Mouse (Mus musculus) T-helper 2 cell (primary cell): Measurements from ENCODE around the gene Mlh3.

Experiments used
- in situ Hi-C: fragments of 300-600 bp; cut with MboI, MseI; formaldehyde crosslinking; loops from one replicate; pipeline ENCODE4 v1.15.1; 2025; ENCODE audit warnings: high pct_unique_total_duplicates

Mlh3 gene

DNA sequence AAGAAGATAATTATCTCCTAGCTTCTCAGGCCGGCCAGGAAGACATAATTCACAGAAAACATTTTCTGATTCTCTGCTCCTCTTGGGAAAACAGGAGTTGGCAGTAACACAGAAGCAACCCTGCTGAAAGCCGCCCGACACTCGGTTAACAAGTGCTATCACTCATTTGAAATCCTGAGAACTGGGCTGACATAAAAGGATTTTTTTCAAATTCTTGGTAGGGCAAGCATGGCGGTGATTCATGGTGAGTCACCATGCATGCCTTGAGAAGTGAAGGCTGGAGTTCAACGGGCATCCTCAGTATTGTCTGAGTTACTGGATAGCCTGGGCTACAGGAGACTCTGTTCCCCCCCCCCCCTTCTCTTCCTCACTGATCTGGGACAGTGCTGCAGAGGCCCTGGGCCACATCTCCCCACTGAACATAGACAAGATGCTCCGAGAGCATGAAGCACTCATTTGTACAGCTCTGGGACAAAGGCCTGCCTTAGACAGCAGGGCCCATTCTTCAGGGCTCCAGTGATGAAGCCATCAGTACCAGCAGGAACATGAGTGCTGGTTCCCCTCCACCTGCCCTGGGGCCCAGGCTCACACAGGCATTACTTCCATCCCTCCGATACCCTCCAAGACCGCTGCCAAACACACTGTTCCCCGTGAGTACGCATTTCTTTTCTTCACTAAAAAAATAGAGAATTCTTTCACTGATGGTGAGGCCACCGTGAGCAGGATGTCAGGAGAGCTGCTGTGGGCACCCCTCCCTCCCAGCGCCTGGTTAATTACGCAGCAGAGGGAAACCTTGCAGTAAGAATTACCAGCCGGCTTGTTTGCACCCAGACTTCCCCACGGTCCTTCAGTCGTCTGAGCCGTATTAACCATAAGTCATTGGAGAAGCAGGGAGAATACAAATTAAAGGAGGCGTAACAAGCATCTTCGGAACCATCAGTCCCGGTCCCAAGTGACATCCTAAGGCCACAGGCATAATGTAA, 36.7 kb downstream of the Mlh3 start:
- in situ Hi-C loops, result no loop called here

DNA sequence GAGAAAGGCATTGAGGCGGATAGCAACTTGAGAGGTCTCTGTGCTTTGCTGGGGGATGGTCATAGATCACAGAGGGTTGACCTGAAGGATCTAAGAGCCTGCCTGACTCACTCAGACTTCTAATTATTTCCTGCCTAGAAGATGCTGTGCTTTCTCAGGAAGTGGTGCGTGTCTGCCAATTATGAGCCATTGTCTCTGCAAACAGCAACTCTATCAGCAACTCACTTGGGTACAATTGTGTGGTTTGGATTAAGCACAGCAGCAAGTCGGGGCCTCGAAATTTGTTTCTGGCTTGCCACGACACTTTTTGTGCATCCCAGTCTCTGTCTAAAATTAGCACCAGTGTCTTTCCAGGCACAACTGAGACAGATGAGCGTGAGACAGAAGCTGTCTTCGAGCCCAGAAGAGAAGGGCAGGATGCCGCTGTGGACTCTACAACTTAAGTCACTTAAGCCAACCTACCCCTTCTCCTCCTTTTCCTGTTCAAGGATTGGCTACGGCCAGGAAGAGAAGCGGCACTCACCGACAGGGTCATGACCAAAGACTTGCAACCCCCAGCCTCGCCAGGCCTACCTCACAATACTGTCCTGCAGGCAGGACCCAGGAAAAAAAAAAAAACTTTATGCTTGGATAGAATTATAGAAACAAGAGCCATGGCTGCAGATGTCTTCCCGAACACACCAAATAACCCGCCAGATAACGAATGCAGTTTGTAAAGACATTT, 42.4 kb downstream of the Mlh3 start:
- in situ Hi-C loops, result no loop called here

DNA sequence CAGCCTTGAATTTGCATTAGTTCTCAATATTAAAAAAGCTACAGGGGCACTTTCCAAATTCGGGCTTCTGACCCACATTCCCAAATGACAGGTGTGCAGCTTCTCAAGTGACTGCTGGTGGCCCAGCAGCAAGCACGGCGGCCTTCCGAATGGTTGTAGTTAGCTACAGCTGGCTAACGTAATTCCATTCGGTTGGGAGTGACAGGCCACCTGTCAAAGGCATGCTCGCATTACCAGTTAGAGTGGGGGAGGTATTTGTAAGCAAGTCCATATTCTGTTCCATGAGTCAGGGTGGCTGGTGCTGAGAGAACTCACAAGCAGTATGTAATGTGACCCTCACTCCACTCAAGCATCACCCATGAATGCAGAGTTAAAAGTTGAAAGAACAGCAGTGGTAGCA, 43.2 kb downstream of the Mlh3 start:
- in situ Hi-C loops, result no loop called here

DNA sequence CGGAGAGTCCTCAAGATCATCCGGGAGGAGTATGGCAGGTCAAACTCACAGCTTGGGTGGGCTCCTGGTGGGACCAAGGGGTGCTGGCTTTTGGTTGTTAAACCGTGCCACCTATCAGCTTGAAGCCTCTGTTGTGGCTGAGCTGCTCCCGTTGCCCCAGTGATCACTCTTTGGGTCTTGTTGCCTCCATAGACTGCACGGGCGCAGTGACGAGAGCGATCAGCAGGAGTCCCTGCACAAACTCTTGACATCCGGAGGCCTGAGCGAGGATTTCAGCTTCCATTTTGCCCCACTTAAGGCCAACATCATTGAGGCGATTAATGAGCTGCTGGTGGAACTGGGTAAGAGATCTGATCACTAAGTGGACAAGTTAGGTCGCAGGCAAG, 50.5 kb downstream of the Mlh3 start:
- in situ Hi-C loops, result loop anchor here (5.0 kb wide), 1 partner anchor 62 kb away; no protein-coding TSS in a partner anchor

DNA sequence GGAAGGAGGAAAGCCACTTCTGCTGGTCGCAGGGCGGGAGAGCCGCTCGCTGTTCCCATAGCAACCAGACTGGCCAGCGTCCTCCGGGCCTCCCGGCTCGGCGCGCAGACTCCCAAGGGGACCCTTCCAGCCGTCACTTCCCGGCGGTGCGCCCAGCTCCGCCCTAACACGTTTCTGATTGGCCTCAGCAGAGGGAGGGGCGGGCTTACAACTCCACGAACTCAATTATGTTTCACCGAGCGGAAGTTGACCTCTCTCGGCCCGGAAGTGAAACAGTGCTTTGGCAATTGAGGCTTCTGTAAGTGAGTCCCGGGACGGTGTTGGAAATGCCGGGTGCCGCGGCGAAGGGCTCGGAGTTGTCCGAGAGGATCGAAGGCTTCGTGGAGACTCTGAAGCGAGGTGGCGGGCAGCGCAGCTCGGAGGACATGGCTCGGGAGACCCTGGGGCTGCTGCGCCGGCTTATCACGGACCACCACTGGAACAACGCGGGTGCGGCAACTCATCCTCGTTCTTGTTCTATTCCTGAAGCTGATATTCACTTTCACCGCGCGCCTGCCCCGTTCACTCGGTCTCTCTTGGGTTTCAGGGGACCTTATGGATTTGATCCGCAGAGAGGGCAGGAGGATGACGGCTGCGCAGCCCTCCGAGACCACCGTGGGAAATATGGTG, 51.0 kb downstream of the Mlh3 start, which contains the start of gene Eif2b2:
Gene Eif2b2, plus strand, starts transcription at position 246 of the 669 bp plus-strand sequence.
- in situ Hi-C loops, result loop anchor here (5.0 kb wide), 1 partner anchor 63 kb away; no protein-coding TSS in a partner anchor

DNA sequence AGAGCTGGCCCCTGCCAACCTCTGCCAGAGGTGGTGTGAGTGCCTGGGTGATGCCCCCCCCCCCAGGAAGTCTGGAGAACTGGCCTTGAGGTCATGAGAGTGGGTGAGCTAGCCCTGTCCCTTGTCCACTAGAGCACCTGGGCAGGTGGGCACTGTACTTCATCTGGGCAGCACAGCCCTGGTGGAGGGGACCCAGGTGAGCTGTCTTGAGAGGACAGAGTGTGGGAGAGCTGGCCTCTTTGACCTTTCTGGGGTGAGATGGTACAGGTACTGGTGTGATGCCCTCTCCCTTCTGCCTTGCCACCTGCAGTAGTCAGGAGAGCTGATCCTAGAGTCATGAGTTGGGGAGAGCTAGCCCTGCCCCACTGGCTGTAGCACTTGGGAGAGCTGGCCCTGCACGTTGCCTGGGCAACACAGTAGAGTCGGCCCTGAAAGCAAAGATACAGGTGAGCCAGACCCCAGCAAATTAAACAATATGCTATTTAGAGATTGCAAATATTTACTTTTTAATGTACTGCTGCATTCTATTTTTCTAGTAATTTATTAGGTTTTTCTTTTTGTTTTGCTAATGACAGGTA, 52.6 kb downstream of the Mlh3 start:
- in situ Hi-C loops, result loop anchor here (5.0 kb wide), 1 partner anchor 64 kb away; no protein-coding TSS in a partner anchor

DNA sequence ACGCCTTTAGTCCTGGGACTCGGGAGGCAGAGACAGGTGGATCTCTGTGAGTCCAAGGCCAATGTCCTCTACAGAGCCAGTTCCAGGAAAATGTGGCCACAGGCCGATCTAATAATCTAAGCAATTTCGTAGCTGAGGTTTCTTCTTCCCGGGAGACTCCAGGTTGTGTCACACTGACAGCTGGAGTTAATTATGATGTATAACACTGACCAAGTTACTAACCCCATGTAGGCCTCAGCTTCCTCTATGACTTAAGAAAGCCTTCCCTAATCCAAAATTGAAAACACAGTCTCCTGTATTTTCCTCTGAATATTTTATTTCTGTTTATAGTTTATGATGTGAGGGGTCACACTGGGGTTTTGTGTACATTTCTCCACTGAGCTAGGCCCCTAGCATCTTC, 55.4 kb downstream of the Mlh3 start:
- in situ Hi-C loops, result loop anchor here (5.0 kb wide), 1 partner anchor 67 kb away; no protein-coding TSS in a partner anchor

DNA sequence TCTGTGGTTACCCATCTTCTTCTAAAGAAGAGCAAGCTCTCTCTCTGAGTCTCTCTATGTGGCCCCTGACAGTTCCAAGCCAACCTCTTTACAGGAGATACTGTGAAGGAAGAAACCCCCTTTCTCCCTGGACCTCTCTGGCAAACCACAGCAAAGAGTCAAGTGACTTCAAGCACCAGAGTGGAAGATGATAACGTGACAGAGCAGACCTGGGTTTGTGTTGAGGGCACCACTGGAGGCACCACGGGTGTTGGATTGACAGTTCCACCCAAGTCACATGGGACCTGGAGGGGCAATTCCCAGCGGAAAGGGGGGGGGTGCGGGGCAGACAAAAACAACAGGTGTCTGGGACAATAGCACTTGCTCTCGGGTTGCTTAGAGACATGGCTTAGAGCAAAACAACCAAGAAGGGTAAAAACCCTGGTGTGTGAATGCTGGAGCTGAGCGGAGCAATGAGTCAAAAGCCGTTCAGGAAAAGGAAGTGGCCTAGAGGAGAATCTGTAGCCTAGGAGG, 61.7 kb downstream of the Mlh3 start:
- in situ Hi-C loops, result no loop called here

DNA sequence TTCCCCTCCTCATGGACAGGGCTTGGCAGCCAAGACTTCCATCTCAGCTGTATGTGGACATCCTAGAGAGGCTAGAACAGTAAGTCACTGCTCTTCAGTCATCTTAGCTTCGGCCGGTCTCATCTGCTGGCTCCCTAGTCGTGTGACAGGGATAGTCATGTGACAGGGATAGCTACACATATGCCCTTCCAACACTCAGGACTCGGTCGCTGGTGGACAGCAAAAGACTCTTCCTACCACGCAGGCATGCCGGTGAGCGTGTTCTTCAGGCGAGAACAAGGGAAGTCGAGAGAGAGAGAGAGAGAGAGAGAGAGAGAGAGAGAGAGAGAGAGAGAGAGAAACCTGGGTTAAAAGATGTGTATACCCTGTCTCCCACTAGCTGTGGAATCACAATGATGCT, 65.0 kb downstream of the Mlh3 start:
- in situ Hi-C loops, result no loop called here

DNA sequence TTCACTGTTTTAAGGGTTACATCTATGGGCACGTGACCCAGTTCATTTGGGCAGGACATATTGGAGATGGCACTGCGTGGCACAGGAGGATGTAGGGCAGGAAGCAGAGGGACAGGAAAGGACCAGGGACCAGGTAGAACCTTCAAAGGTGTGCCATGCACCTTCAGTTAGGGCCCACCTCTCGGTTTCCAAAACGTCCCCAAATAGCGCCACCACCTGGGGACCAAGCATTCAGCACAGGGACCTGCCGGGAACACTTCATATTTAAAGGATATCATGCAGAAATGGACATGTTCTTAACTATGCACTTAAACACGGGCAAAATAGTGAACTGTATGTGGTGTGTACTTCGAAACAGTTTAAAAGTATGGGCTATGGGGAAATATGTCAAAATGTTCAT, 66.3 kb downstream of the Mlh3 start:
- in situ Hi-C loops, result no loop called here

DNA sequence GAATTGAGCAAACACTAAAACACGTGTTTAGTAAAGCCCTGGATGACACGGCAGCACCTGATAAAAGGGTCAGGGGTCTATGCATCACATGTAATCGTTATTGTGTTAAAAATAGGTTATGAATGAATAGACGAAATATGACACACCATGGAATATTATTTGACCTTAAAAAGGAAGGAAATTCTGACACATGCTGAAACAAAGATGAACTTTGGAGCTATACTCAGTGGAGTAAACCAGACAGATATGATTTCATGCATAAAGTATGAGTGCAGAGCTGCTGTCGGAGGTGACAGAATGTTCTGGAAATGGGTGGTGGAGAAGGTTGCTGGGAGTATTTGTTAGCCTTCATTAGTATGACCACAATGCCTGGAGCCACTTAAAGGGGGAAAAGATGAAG, 66.7 kb downstream of the Mlh3 start:
- in situ Hi-C loops, result no loop called here

DNA sequence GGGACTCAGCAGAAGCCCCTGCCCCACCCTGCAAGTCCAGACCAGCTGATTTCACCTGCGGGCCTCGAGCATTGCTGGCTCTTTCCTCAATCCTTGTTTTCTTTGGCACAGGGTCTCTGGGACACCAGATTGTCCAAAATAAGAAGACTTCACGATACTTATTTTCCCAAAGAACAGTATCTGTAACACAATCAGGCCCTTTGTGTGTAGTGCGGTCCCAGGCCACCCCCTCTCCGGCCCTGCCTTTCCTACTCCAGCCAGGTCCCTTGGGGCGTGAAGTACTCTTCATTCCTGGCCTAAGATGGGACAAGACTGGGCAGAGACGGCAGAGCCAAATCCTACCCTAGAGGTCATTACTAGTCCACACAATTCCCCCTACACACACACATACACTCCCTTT, 68.2 kb downstream of the Mlh3 start:
- in situ Hi-C loops, result no loop called here

DNA sequence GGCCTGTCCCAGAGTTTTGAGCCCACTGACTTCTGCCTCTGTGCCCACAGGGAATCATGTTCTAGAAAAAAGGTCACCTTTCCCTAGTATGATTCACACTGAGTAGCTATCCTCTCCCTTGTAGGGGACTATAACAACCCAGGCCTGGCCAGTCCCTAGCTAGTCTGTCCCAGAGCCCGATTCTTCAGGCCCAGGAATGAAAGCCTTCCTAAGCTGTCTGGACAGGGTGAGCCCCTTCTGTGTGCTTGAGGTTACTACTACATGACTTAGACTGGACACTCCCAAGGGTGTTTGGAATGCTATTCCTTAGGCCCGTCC, 68.6 kb downstream of the Mlh3 start:
- in situ Hi-C loops, result no loop called here

DNA sequence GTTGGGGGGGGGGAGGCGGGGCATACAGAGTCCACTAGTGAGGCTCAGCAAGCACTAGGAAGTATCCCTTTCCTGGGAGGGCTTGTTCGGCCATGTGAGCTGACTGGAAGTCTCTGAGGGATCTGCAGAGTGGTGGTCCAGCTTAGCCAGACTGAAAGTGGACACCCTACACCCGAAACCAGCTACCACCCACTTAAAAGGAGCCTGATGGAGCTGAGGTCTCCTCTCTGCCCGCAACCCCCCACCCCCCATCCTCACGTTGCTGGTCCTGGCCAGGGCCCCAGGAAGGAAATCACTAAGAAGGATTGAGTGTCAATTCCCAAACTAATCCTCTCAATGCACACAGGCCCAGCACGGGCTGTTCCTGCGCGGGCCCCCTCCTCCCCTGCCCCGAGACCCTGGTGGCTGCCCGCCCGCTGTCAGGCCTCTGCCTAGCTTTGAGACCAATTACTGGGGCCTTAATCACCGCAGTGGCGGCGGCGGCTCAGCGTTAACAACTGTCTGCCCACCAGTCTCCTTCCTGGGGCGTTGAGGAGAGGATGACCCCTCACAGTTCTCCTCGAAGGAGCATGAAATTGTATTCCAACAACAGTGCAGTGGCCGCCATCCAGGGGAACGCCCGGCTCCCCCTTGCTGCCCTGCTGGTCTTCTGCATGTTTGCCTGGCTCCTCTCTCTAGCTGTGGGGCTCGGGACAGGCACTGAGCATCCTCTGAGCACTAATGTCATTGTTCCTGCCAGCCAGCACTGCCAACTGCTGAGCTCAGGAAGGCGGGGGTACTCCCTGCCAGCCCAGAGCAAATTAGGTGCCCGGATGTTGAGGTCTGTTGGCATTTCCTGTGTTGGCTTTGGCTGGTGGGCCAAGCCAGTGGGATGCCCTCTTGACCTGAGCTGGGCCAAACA, 69.2 kb downstream of the Mlh3 start:
- in situ Hi-C loops, result no loop called here

DNA sequence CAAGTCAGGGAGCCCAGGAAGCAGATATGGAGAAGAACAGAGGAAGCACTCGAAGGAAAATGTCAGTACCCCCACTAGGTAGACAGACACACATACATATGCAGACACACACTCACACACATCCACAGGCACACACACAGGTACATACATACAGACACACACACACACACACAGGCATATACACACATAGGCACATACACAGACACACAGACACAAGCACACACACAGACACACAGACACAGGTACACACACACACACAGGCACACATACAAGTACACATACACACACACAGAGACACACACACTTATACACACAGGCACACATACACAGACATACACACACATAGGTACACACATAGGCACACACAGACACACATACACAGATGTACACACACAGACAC, 70.4 kb downstream of the Mlh3 start:
- in situ Hi-C loops, result no loop called here

DNA sequence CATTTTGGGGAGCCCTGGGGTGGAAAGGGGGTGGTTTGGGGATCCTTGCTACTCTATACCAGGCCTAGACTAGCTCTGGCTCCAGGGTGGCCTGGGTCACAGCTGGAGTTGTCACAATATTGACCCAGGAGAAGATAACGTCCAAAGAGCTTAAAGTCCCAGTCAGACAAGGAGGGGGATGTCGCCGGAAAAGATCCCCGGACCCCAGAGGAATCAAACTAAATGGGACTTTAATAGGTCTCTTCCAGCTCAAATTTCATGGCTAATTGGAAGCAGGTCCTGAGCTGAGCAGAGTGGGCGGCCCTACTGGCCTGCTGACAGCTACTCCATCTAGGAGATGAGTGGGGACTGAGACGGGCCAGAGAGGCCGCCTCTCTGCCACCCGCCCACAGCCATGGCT, 72.5 kb downstream of the Mlh3 start:
- in situ Hi-C loops, result no loop called here

DNA sequence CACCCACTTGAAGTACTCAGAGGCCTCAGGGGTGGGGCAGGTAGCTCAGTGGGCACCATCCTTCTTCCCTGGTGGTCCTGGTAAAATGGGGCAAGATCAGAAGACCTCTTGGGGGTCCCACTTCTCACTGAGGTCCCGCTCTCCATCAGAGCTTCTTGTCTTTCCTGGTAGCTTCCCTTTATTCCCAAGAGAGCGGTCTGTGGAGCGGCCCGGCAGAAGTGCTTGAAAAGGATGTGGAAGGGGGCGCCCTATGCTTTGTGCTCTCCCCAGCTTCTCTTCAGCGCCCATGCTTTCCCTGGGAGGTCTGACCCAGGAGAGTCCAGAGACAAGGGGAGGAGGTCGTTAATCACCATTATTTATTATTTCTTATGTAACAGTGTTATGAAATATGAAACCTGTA, 73.0 kb downstream of the Mlh3 start:
- in situ Hi-C loops, result no loop called here

DNA sequence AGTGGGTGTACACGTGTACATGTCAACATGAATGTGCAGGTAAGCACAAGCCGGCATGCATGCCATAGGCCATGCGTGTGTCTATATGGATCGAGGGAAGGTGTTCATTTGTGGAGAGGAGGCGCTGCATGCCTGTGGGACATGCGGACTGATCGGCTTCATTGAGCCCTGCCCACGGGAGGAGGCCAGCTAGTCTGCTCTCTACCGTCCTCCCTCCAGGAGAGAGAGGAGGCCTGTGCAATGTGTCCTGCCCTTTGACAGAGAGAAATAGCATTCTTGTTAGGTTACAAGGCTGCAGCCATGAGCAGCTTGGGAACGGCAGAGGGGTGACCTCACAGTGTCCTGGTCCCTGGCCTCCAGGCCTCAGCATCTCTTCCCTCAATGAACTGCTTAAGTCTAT, 74.2 kb downstream of the Mlh3 start:
- in situ Hi-C loops, result no loop called here

DNA sequence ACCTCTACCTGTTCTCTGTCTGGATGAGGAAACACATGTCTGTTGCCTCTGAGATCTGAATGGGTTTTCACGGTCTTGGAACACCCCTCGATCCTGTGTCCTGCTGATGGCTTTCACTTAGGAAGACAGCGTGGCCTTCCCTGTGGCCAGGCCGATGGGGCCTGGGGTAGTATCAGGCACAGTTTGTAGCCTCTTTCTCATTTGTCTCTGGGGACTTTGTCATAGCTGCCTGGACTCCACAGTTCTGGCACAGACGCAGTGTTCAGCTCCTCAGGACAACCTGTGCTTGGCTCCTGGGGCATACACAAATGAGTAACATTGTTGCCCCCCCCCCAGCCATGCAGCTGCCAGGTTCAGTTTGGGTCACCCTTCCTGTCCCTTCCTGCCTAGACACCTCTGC, 75.3 kb downstream of the Mlh3 start:
- in situ Hi-C loops, result no loop called here

DNA sequence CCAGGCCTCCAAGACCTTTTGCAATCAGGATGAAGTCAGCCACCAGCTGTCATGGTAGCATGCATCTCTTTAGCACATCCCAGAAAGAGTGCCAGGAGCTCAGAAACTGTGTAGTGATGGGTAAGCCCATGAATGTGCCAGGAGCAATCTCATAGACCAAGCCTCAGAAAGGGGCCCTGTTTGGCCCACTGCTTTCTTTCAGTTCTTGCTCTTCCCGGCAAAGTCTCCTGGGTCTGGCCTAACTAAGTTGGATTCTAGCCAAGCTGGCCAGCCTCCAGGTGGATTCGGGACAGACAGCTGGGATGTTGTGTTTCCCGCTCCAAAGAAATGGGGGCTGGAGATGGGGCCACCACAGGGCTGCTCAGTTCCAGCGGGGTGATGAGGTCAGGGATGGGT, 75.8 kb downstream of the Mlh3 start:
- in situ Hi-C loops, result no loop called here
